Mouse (Mus musculus) stomach, postnatal 0 days (tissue): ENCODE data around the gene Mast4.

ENCODE experiments used
- CTCF ChIP-seq: IDR thresholded peaks from 2 replicates; pipeline ENCODE4 v1.5.1; 2016; ENCODE audit warnings: antibody characterized with exemption, low read depth, mild to moderate bottlenecking, moderate library complexity
- EP300 ChIP-seq: optimal IDR thresholded peaks from 2 replicates; pipeline ENCODE3; 2016; ENCODE audit warnings: antibody characterized with exemption

DNA sequence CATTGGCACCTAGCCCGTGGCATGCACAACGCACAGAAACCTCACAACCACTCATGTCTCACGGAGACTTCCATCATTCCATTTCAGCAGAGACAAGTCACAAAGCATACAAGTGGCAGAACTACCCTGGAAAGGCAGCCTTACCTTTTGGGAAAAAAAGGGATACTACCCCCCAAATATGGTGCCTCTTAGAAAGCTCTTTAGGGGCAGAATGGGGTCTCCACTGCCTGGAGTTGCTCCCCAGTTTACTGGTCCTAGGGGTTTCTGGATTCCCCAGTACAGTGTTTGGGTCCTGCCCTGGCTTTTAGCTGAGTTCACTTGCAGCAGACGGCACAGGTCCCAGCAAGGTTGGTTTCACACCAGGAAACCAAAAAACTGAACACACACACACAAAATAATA is 345.3 kb downstream of the Mast4 start:
- TF ChIP-seq CTCF (no peak), EP300 (no peak)
